ENCODE assay signal across 13 mouse cellular contexts in the genomic region with DNA sequence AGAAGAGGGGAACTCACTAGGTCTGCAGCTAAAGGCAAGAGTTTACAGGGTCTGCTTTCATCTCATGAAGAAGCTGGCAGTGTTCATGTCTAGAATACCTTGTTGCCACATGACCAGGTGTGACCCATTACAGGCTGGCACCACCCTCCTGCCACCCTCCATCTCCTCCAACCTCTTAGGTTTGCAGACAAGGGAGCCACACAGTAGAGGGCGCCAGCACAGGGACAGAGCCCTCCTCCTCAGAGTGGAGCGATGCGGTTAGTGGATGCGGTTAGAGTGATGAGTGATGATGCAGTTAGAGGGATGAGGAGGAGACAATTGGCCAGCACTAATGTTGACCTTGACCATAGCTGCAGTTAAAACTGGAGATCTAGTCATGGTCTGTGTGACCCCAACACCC.
DNase-seq lines count a peak whose midpoint lies in the region; TF ChIP-seq lines count a peak whose summit lies in the region.
"Had no signal": no experiment of that assay in that cellular context is flagged by ENCODE, and none has a peak within 500 bp of the region (broad histone marks: within the 10 kb centered on the region; RNA-seq: fewer than 3 reads in every experiment).

No protein-coding gene starts in this region.

- H3K4me3 ChIP-seq in CH12.LX (replicated peaks in 1 of 3; ENCODE audit: low read depth in 2 of 3, low read length in 2 of 3, poor library complexity in 1 of 3): no peak overlapping the region
- H3K4me3 ChIP-seq: embryonic facial prominence, embryonic 13.5 days; liver, embryonic 15.5 days; midbrain, embryonic 12.5 days; stomach, embryonic 15.5 days had no signal

- TF ChIP-seq EP300 in CH12.LX (IDR thresholded peaks at IDR 0.05; ENCODE audit: low read length): no peak

- no peak; the same call in 1 of the 2 replicates for TF ChIP-seq RAD21 in CH12.LX (IDR thresholded peaks at IDR 0.05; ENCODE audit: low read depth, low read length)

- peak; percentile 32 for DNase-seq in embryo, embryonic 10 days (ENCODE audit: low spot score)
- no peak for DNase-seq in embryo, embryonic 11 days
- DNase-seq in layer of hippocampus, adult 9-11 months: peak; percentile 39
- DNase-seq in layer of hippocampus, adult 11-12 months (ENCODE audit: low spot score): no peak
- peak; percentile 11 for DNase-seq in CH12.LX (ENCODE audit: extremely low read depth)
- peak; percentile 60 to 71 for DNase-seq in cerebellum, adult 18-20 months
- DNase-seq in T-cell, adult 2 months (ENCODE audit: low spot score): no peak
- no peak for DNase-seq in kidney, postnatal 10 days
- DNase-seq: B cell, adult 2 months had no signal

- H3K27ac ChIP-seq in CH12.LX (ENCODE audit: insufficient read depth, low read depth): no peak overlapping the region
- H3K27ac ChIP-seq: embryonic facial prominence, embryonic 13.5 days; liver, embryonic 15.5 days; midbrain, embryonic 12.5 days; stomach, embryonic 15.5 days had no signal

- in situ Hi-C loops in CH12.LX (cut with MboI; ENCODE audit: low pct_ligation_motif_present, low pct_unique_long_range_greater_than_20kb, low sequenced_read_pairs): no loop called here

- H3K4me2 ChIP-seq in CH12.LX (ENCODE audit: insufficient read depth, low read depth, poor library complexity, severe bottlenecking): no peak overlapping the region
- H3K4me2 ChIP-seq: embryonic facial prominence, embryonic 13.5 days; liver, embryonic 15.5 days; midbrain, embryonic 12.5 days; stomach, embryonic 15.5 days had no signal

- H3K27me3 ChIP-seq in CH12.LX (replicated peaks): peaks cover 90% of the 10 kb centered on the region

- peak in 1 of 2 experiments; percentile 39; a peak in 2 of 4 replicates for TF ChIP-seq CTCF in CH12.LX (conservative IDR thresholded peaks at IDR 0.05 in 1 of 2, IDR thresholded peaks at IDR 0.05 in 1 of 2; ENCODE audit: low read depth in 2 of 2, low read length in 2 of 2)

- no peak overlapping the region for H3K9ac ChIP-seq in CH12.LX (ENCODE audit: insufficient read depth, low read depth)
- H3K9ac ChIP-seq: embryonic facial prominence, embryonic 13.5 days; liver, embryonic 15.5 days; midbrain, embryonic 12.5 days; stomach, embryonic 15.5 days had no signal

- dilution Hi-C loops in CH12.LX (cut with MboI; ENCODE audit: extremely low pct_ligation_motif_present, extremely low pct_unique_long_range_greater_than_20kb, low sequenced_read_pairs): no loop called here

- no peaks in the 10 kb centered on the region for H3K36me3 ChIP-seq in CH12.LX (replicated peaks in 1 of 2; ENCODE audit: control insufficient read depth in 1 of 2, insufficient read depth in 1 of 2, low read length in 1 of 2)
- H3K36me3 ChIP-seq: embryonic facial prominence, embryonic 13.5 days; liver, embryonic 15.5 days; midbrain, embryonic 12.5 days; stomach, embryonic 15.5 days had no signal

- no peak for TF ChIP-seq POLR2A in CH12.LX (IDR thresholded peaks at IDR 0.05; ENCODE audit: low read depth, low read length)

- H3K79me2 ChIP-seq in CH12.LX (replicated peaks; ENCODE audit: control insufficient read depth, extremely low read depth, insufficient read depth, poor library complexity, severe bottlenecking): no peaks in the 10 kb centered on the region

- H3K4me1 ChIP-seq in CH12.LX (ENCODE audit: control insufficient read depth in 1 of 2, insufficient read depth in 2 of 2): no peaks in the 10 kb centered on the region
- H3K4me1 ChIP-seq: liver, embryonic 15.5 days; stomach, embryonic 15.5 days had no signal

- H3K9me3 ChIP-seq in CH12.LX (replicated peaks; ENCODE audit: low read length): no peaks in the 10 kb centered on the region
- H3K9me3 ChIP-seq: embryonic facial prominence, embryonic 13.5 days; liver, embryonic 15.5 days; midbrain, embryonic 12.5 days; stomach, embryonic 15.5 days had no signal

TF ChIP-seq in CH12.LX, 34 proteins besides CTCF, POLR2A, EP300 and RAD21:
- TF ChIP-seq PAX5 (IDR thresholded peaks at IDR 0.05; ENCODE audit: low read length) (no peak), SMC3 (IDR thresholded peaks at IDR 0.05; ENCODE audit: low read depth, low read length) (0 out of 2 replicates have a peak, but pooled peaks have one; percentile 15)
TF ChIP-seq in CH12.LX: peak in this region for 1.

Comparison
In these comparisons a context has a peak if more than half of its experiments do, and no peak if none do; other contexts are left out.
1. DNase-seq: peak in embryo, embryonic 10 days (single experiment), layer of hippocampus, adult 9-11 months (single experiment), CH12.LX (single experiment) and cerebellum, adult 18-20 months (2 of 2); none in embryo, embryonic 11 days (single experiment), layer of hippocampus, adult 11-12 months (single experiment), T-cell, adult 2 months (single experiment) and kidney, postnatal 10 days (single experiment).